Mouse (Mus musculus): ENCODE measurements around the gene Dennd5b. TPM values are rescaled to one million over a fixed set of nuclear protein-coding genes. Genes with fewer than 3 reads are reported as not detected.

The Dennd5b gene
- polyA plus RNA-seq, 2 experiments: 2.3 to 3.1 TPM

DNA sequence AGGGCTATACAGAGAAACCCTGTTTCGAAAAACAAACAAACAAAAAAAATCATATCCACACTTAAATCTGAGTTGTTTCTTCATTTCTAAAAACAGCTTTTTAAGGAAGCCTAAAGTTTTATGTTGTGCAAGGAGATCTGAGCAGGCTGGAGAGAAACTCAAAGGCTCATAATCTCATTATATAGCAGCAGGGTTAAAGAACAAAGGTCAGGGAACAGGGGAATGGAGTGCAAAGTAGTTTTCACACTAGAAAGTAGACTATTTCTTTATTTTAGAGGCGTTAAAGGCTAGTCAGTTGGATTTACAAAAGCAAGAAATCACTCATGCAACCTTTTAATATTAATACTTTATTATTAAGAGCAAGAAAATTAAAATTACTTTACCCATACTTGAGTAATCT lies 5.2 kb downstream of the Dennd5b start:
- TF ChIP-seq CTCF (IDR thresholded peaks at IDR 0.05; ENCODE audit: low read depth) (no peak), EP300 (IDR thresholded peaks at IDR 0.05; ENCODE audit: low read depth) (no peak)
- H3K4me1 ChIP-seq (replicated peaks; ENCODE audit: control insufficient read depth in 2 of 2, insufficient read depth in 2 of 2, low read length in 1 of 2): peaks cover 0 to 5% of the 10 kb centered on the region in 2 experiments; a peak in 1 of 4 replicates
- peaks cover 11% of the 10 kb centered on the region for H3K27me3 ChIP-seq (ENCODE audit: control insufficient read depth, insufficient read depth, low read length)
- no peaks in the 10 kb centered on the region for H3K36me3 ChIP-seq (replicated peaks; ENCODE audit: control insufficient read depth, insufficient read depth, low read depth)
- no peak overlapping the region for H3K4me2 ChIP-seq (ENCODE audit: low read depth)
- no peak overlapping the region for H3K4me3 ChIP-seq (ENCODE audit: insufficient read depth in 1 of 2, low read depth in 2 of 2, low read length in 2 of 2)
- H3K9me3 ChIP-seq (ENCODE audit: control insufficient read depth, low read length): no peaks in the 10 kb centered on the region
- WGBS (ENCODE audit: insufficient replicate concordance): 45% methylated on average over 2 of the region's 2 CpGs
- no peak overlapping the region for H3K9ac ChIP-seq (replicated peaks)
- no peak overlapping the region for H3K27ac ChIP-seq
- DNase-seq (ENCODE audit: low read depth in 3 of 3, low spot score in 3 of 3): no peak
- no peak for ATAC-seq (ENCODE audit: insufficient read depth)

GRCm38 (mm10) chr6:149095389-149095788 lies 6.1 kb downstream of the Dennd5b start:
- ATAC-seq (ENCODE audit: insufficient read depth): no peak
- H3K4me3 ChIP-seq (ENCODE audit: insufficient read depth in 1 of 2, low read depth in 2 of 2, low read length in 2 of 2): no peak overlapping the region
- WGBS (ENCODE audit: insufficient replicate concordance): 66% methylated on average over 6 of the region's 6 CpGs

GRCm38 (mm10) chr6:149094555-149094954 lies 6.9 kb downstream of the Dennd5b start:
- 13% methylated on average over 1 of the region's 1 CpGs for WGBS (ENCODE audit: insufficient replicate concordance)
- H3K36me3 ChIP-seq (replicated peaks; ENCODE audit: control insufficient read depth, insufficient read depth, low read depth): no peaks in the 10 kb centered on the region
- H3K4me3 ChIP-seq (ENCODE audit: insufficient read depth in 1 of 2, low read depth in 2 of 2, low read length in 2 of 2): no peak overlapping the region
- H3K9ac ChIP-seq (replicated peaks): no peak overlapping the region
- H3K27ac ChIP-seq: no peak overlapping the region
- TF ChIP-seq CTCF (IDR thresholded peaks at IDR 0.05; ENCODE audit: low read depth) (no peak), EP300 (IDR thresholded peaks at IDR 0.05; ENCODE audit: low read depth) (no peak)
- H3K4me1 ChIP-seq (replicated peaks; ENCODE audit: control insufficient read depth in 2 of 2, insufficient read depth in 2 of 2, low read length in 1 of 2): peaks cover 0 to 5% of the 10 kb centered on the region in 2 experiments; a peak in 1 of 4 replicates
- H3K27me3 ChIP-seq (ENCODE audit: control insufficient read depth, insufficient read depth, low read length): no peaks in the 10 kb centered on the region
- DNase-seq (ENCODE audit: low read depth in 3 of 3, low spot score in 3 of 3) (no peak), ATAC-seq (ENCODE audit: insufficient read depth) (no peak)
- H3K9me3 ChIP-seq (ENCODE audit: control insufficient read depth, low read length): no peaks in the 10 kb centered on the region
- H3K4me2 ChIP-seq (ENCODE audit: low read depth): no peak overlapping the region

More at GRCm38 (mm10) chr6:149095389-149095788, 6.1 kb downstream of the Dennd5b start:
- peaks cover 0 to 5% of the 10 kb centered on the region in 2 experiments; a peak in 1 of 4 replicates for H3K4me1 ChIP-seq (replicated peaks; ENCODE audit: control insufficient read depth in 2 of 2, insufficient read depth in 2 of 2, low read length in 1 of 2)
- no peaks in the 10 kb centered on the region for H3K36me3 ChIP-seq (replicated peaks; ENCODE audit: control insufficient read depth, insufficient read depth, low read depth)
- TF ChIP-seq CTCF (IDR thresholded peaks at IDR 0.05; ENCODE audit: low read depth) (no peak), EP300 (IDR thresholded peaks at IDR 0.05; ENCODE audit: low read depth) (no peak)
- H3K27me3 ChIP-seq (ENCODE audit: control insufficient read depth, insufficient read depth, low read length): peaks cover 3% of the 10 kb centered on the region
- no peak for DNase-seq (ENCODE audit: low read depth in 3 of 3, low spot score in 3 of 3)
- no peak overlapping the region for H3K4me2 ChIP-seq (ENCODE audit: low read depth)
- no peaks in the 10 kb centered on the region for H3K9me3 ChIP-seq (ENCODE audit: control insufficient read depth, low read length)
- H3K9ac ChIP-seq (replicated peaks): no peak overlapping the region
- no peak overlapping the region for H3K27ac ChIP-seq

- no peak overlapping the region for H3K4me2 ChIP-seq (ENCODE audit: low read depth)
- DNase-seq (ENCODE audit: low read depth in 3 of 3, low spot score in 3 of 3) (no peak), ATAC-seq (ENCODE audit: insufficient read depth) (no peak)
- peaks cover 0 to 5% of the 10 kb centered on the region in 2 experiments; a peak in 1 of 4 replicates for H3K4me1 ChIP-seq (replicated peaks; ENCODE audit: control insufficient read depth in 2 of 2, insufficient read depth in 2 of 2, low read length in 1 of 2)
- H3K4me3 ChIP-seq (ENCODE audit: insufficient read depth in 1 of 2, low read depth in 2 of 2, low read length in 2 of 2): no peak overlapping the region
- H3K9ac ChIP-seq (replicated peaks): no peak overlapping the region
- no peaks in the 10 kb centered on the region for H3K27me3 ChIP-seq (ENCODE audit: control insufficient read depth, insufficient read depth, low read length)
- no peak for TF ChIP-seq CTCF (IDR thresholded peaks at IDR 0.05; ENCODE audit: low read depth)
- TF ChIP-seq EP300 (IDR thresholded peaks at IDR 0.05; ENCODE audit: low read depth): no peak
- H3K9me3 ChIP-seq (ENCODE audit: control insufficient read depth, low read length): no peaks in the 10 kb centered on the region
- H3K36me3 ChIP-seq (replicated peaks; ENCODE audit: control insufficient read depth, insufficient read depth, low read depth): no peaks in the 10 kb centered on the region
- WGBS (ENCODE audit: insufficient replicate concordance): 22% methylated on average over 5 of the region's 5 CpGs
- H3K27ac ChIP-seq: no peak overlapping the region
These were observed 8.0 kb downstream of the Dennd5b start for GRCm38 (mm10) chr6:149093465-149093864.

GRCm38 (mm10) chr6:149092406-149092805 lies 9.1 kb downstream of the Dennd5b start:
- H3K4me2 ChIP-seq (ENCODE audit: low read depth): no peak overlapping the region
- DNase-seq (ENCODE audit: low read depth in 3 of 3, low spot score in 3 of 3) (no peak), ATAC-seq (ENCODE audit: insufficient read depth) (no peak)
- H3K36me3 ChIP-seq (replicated peaks; ENCODE audit: control insufficient read depth, insufficient read depth, low read depth): no peaks in the 10 kb centered on the region
- no peaks in the 10 kb centered on the region for H3K9me3 ChIP-seq (ENCODE audit: control insufficient read depth, low read length)
- H3K27me3 ChIP-seq (ENCODE audit: control insufficient read depth, insufficient read depth, low read length): no peaks in the 10 kb centered on the region
- no peak for TF ChIP-seq CTCF (IDR thresholded peaks at IDR 0.05; ENCODE audit: low read depth)
- TF ChIP-seq EP300 (IDR thresholded peaks at IDR 0.05; ENCODE audit: low read depth): no peak
- no peak overlapping the region for H3K27ac ChIP-seq
- H3K4me3 ChIP-seq (ENCODE audit: insufficient read depth in 1 of 2, low read depth in 2 of 2, low read length in 2 of 2): no peak overlapping the region
- peaks cover 0 to 5% of the 10 kb centered on the region in 2 experiments; a peak in 1 of 4 replicates for H3K4me1 ChIP-seq (replicated peaks; ENCODE audit: control insufficient read depth in 2 of 2, insufficient read depth in 2 of 2, low read length in 1 of 2)
- H3K9ac ChIP-seq (replicated peaks): no peak overlapping the region
- WGBS (ENCODE audit: insufficient replicate concordance): 64% methylated on average over 6 of the region's 6 CpGs

Measured in liver, embryonic 14.5 days (tissue).